Comparison of ENCODE assay signal across 18 mouse cellular contexts in the genomic region with DNA sequence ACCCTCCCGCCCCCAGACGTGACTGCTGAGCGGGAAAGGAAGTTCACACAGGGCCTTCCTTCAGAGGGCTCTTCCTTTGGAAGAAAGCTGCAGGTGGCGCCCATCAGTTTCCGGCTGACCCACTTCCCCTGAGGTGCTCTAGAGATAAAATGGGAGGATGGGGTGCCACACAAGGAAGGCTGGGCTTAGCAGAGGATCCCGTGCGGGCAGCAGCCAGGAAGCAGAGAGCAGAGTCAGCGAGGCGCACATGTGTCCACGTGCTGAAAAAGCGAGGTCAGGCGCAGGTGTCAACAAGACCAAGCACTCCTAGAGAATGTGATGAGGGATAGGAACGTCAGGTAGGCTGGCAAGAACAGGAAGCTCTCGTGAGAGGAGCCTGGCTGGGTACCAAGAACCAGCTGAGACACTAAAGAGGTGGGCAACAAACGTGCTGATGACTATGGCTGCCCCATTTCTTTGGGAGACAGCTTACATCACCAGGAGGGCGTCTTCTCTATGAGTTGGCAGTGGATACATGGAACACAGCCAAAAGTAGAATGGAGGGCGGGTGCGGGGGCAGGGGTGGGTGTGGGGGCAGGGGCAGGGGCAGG.
A peak's percentile ranks its signal among the peaks of the same experiment; 100 is the strongest.
DNase-seq lines count a peak whose midpoint lies in the region; ATAC-seq and TF ChIP-seq lines count a peak whose summit lies in the region.
"Had no signal": no experiment of that assay in that cellular context is flagged by ENCODE, and none has a peak within 500 bp of the region (broad histone marks: within the 10 kb centered on the region; RNA-seq: fewer than 3 reads in every experiment).

No protein-coding gene starts in this region.

- H3K27me3 ChIP-seq in hindbrain, embryonic 15.5 days, result no peaks in the 10 kb centered on the region
- no peaks in the 10 kb centered on the region for H3K27me3 ChIP-seq in hindbrain, embryonic 16.5 days (replicated peaks; ENCODE audit: control insufficient read depth, insufficient read depth, low read length)
- no peaks in the 10 kb centered on the region for H3K27me3 ChIP-seq in neural tube, embryonic 12.5 days (replicated peaks)
- H3K27me3 ChIP-seq: embryonic facial prominence, embryonic 12.5 days had no signal

- no peak overlapping the region for H3K27ac ChIP-seq in hindbrain, embryonic 15.5 days (replicated peaks)
- H3K27ac ChIP-seq in hindbrain, embryonic 16.5 days (ENCODE audit: low read depth, low read length), result no peak overlapping the region
- peak overlapping the region; percentile 37; the same call in 1 of the 2 replicates for H3K27ac ChIP-seq in neural tube, embryonic 12.5 days
- no peak overlapping the region for H3K27ac ChIP-seq in gastrocnemius, adult 2 months
- H3K27ac ChIP-seq: embryonic facial prominence, embryonic 12.5 days had no signal

- H3K9me3 ChIP-seq in hindbrain, embryonic 15.5 days, result no peaks in the 10 kb centered on the region
- no peaks in the 10 kb centered on the region for H3K9me3 ChIP-seq in hindbrain, embryonic 16.5 days (ENCODE audit: control insufficient read depth, low read length)
- no peaks in the 10 kb centered on the region for H3K9me3 ChIP-seq in neural tube, embryonic 12.5 days
- H3K9me3 ChIP-seq: embryonic facial prominence, embryonic 12.5 days had no signal

- peak; percentile 60 to 74 for DNase-seq in thymus, adult 18-20 months
- peak; percentile 71 to 85 for DNase-seq in thymus, postnatal 36 days
- no peak for DNase-seq in gastrocnemius, postnatal 4 days (ENCODE audit: low spot score in 2 of 2)
- DNase-seq in gastrocnemius, adult 2 months, result no peak
- DNase-seq: adrenal gland, postnatal 36 days; B cell, adult 2 months; cerebellum, adult 11 months; cerebellum, adult 9-11 months; gastrocnemius, postnatal 36 days; kidney, adult 18-20 months; right cerebral cortex, adult 18-20 months; right cerebral cortex, postnatal 4 days had no signal

- intact Hi-C loops in gastrocnemius, adult 2 months (cut with DNase I), result no loop called here

- no peak overlapping the region for H3K4me3 ChIP-seq in hindbrain, embryonic 15.5 days
- H3K4me3 ChIP-seq in hindbrain, embryonic 16.5 days (ENCODE audit: low read length), result no peak overlapping the region
- no peak overlapping the region for H3K4me3 ChIP-seq in neural tube, embryonic 12.5 days
- no peak overlapping the region for H3K4me3 ChIP-seq in gastrocnemius, adult 2 months
- H3K4me3 ChIP-seq: embryonic facial prominence, embryonic 12.5 days had no signal

- no peak for TF ChIP-seq CTCF in gastrocnemius, adult 2 months (IDR thresholded peaks at IDR 0.05)

- H3K4me1 ChIP-seq in hindbrain, embryonic 15.5 days (replicated peaks), result 0 out of 2 replicates have a peak, but pooled peaks cover 5% of the 10 kb centered on the region
- H3K4me1 ChIP-seq in hindbrain, embryonic 16.5 days (ENCODE audit: control insufficient read depth, insufficient read depth, low read depth, low read length), result peaks cover 5% of the 10 kb centered on the region
- H3K4me1 ChIP-seq in neural tube, embryonic 12.5 days, result peaks cover 19% of the 10 kb centered on the region
- H3K4me1 ChIP-seq: embryonic facial prominence, embryonic 12.5 days had no signal

- 0 out of 2 replicates have a peak, but pooled peaks have one; percentile 23 for ATAC-seq in hindbrain, embryonic 15.5 days (ENCODE audit: low FRiP score, low read depth)
- ATAC-seq in hindbrain, embryonic 16.5 days, result no peak
- peak; percentile 22 for ATAC-seq in neural tube, embryonic 12.5 days (ENCODE audit: low FRiP score, low read depth)
- ATAC-seq: inflammation-experienced regulatory T-cells, adult 6 months had no signal

- no peak overlapping the region for H3K4me2 ChIP-seq in hindbrain, embryonic 15.5 days
- H3K4me2 ChIP-seq in hindbrain, embryonic 16.5 days (ENCODE audit: low read length), result no peak overlapping the region
- H3K4me2 ChIP-seq in neural tube, embryonic 12.5 days (replicated peaks), result no peak overlapping the region
- H3K4me2 ChIP-seq: embryonic facial prominence, embryonic 12.5 days; midbrain, embryonic 11.5 days had no signal

- H3K36me3 ChIP-seq in hindbrain, embryonic 15.5 days, result no peaks in the 10 kb centered on the region
- H3K36me3 ChIP-seq in hindbrain, embryonic 16.5 days (ENCODE audit: control insufficient read depth, insufficient read depth, low read length), result no peaks in the 10 kb centered on the region
- no peaks in the 10 kb centered on the region for H3K36me3 ChIP-seq in neural tube, embryonic 12.5 days
- H3K36me3 ChIP-seq: embryonic facial prominence, embryonic 12.5 days had no signal

- WGBS in hindbrain, embryonic 15.5 days, result 65% methylated on average over 18 of the region's 18 CpGs
- 66% methylated on average over 18 of the region's 18 CpGs for WGBS in hindbrain, embryonic 16.5 days
- WGBS in neural tube, embryonic 12.5 days, result 60% methylated on average over 18 of the region's 18 CpGs

- no peak overlapping the region for H3K9ac ChIP-seq in hindbrain, embryonic 15.5 days
- H3K9ac ChIP-seq in hindbrain, embryonic 16.5 days (ENCODE audit: low read depth, low read length), result no peak overlapping the region
- no peak overlapping the region for H3K9ac ChIP-seq in neural tube, embryonic 12.5 days
- H3K9ac ChIP-seq: embryonic facial prominence, embryonic 12.5 days had no signal

Comparison
In these comparisons a context has a peak if more than half of its experiments do, and no peak if none do; other contexts are left out.
1. DNase-seq: peak in thymus, adult 18-20 months (2 of 2) and thymus, postnatal 36 days (2 of 2); none in gastrocnemius, postnatal 4 days (0 of 2) and gastrocnemius, adult 2 months (single experiment).